Mouse (Mus musculus): ENCODE measurements around the gene Lingo2. TPM values are rescaled to one million over a fixed set of nuclear protein-coding genes. Genes with fewer than 3 reads are reported as not detected.
A peak's percentile ranks its signal among the peaks of the same experiment; 100 is the strongest.
"Not testable (repeated sequence)": the region's sequence is repeated elsewhere in the genome, so short reads cannot be mapped to it uniquely, and the experiment has no call there.

Gene Lingo2
- polyA plus RNA-seq, 1 experiment from 2014 or later = 0.61 TPM

- WGBS = 83% methylated on average over 4 of the region's 4 CpGs
- H3K27ac ChIP-seq (replicated peaks; ENCODE audit: low read depth, low read length) = no peak overlapping the region
- no peaks in the 10 kb centered on the region for H3K36me3 ChIP-seq (ENCODE audit: control insufficient read depth, insufficient read depth, low read length)
- H3K4me1 ChIP-seq (ENCODE audit: control insufficient read depth, insufficient read depth, low read length) = no peaks in the 10 kb centered on the region
- H3K27me3 ChIP-seq (ENCODE audit: control insufficient read depth, insufficient read depth, low read length) = no peaks in the 10 kb centered on the region
- H3K9me3 ChIP-seq (ENCODE audit: control insufficient read depth, low read length) = no peaks in the 10 kb centered on the region
- no peak overlapping the region for H3K4me2 ChIP-seq (ENCODE audit: low read depth, severe bottlenecking)
- no peak for DNase-seq (ENCODE audit: low spot score)
- no peak overlapping the region for H3K4me3 ChIP-seq (ENCODE audit: low read depth, low read length)
- no peak overlapping the region for H3K9ac ChIP-seq (ENCODE audit: low read length)
- ATAC-seq (ENCODE audit: insufficient number of reproducible peaks, low FRiP score, low TSS enrichment, low read depth) = no peak
These were observed 856.1 kb downstream of the Lingo2 start for GRCm38 (mm10) chr4:36095482-36095881.

- H3K4me2 ChIP-seq (ENCODE audit: low read depth, severe bottlenecking) = no peak overlapping the region
- DNase-seq (ENCODE audit: low spot score) = no peak
- no peak overlapping the region for H3K27ac ChIP-seq (replicated peaks; ENCODE audit: low read depth, low read length)
- no peaks in the 10 kb centered on the region for H3K9me3 ChIP-seq (ENCODE audit: control insufficient read depth, low read length)
- no peaks in the 10 kb centered on the region for H3K36me3 ChIP-seq (ENCODE audit: control insufficient read depth, insufficient read depth, low read length)
- 64% methylated on average over 3 of the region's 3 CpGs for WGBS
- no peak for ATAC-seq (ENCODE audit: insufficient number of reproducible peaks, low FRiP score, low TSS enrichment, low read depth)
- H3K4me1 ChIP-seq (ENCODE audit: control insufficient read depth, insufficient read depth, low read length) = no peaks in the 10 kb centered on the region
- H3K4me3 ChIP-seq (ENCODE audit: low read depth, low read length) = no peak overlapping the region
- H3K9ac ChIP-seq (ENCODE audit: low read length) = no peak overlapping the region
- H3K27me3 ChIP-seq (ENCODE audit: control insufficient read depth, insufficient read depth, low read length) = no peaks in the 10 kb centered on the region
These were observed 870.3 kb downstream of the Lingo2 start for GRCm38 (mm10) chr4:36081095-36081852.

GRCm38 (mm10) chr4:36078910-36079525, 872.5 kb downstream of the Lingo2 start:
- H3K9me3 ChIP-seq (ENCODE audit: control insufficient read depth, low read length) = no peaks in the 10 kb centered on the region
- no peaks in the 10 kb centered on the region for H3K4me1 ChIP-seq (ENCODE audit: control insufficient read depth, insufficient read depth, low read length)
- H3K36me3 ChIP-seq (ENCODE audit: control insufficient read depth, insufficient read depth, low read length) = no peaks in the 10 kb centered on the region
- H3K4me2 ChIP-seq (ENCODE audit: low read depth, severe bottlenecking) = no peak overlapping the region
- no peak overlapping the region for H3K4me3 ChIP-seq (ENCODE audit: low read depth, low read length)
- DNase-seq (ENCODE audit: low spot score) = no peak
- H3K27ac ChIP-seq (replicated peaks; ENCODE audit: low read depth, low read length) = no peak overlapping the region
- H3K9ac ChIP-seq (ENCODE audit: low read length) = no peak overlapping the region
- 88% methylated on average over 6 of the region's 6 CpGs for WGBS
- ATAC-seq (ENCODE audit: insufficient number of reproducible peaks, low FRiP score, low TSS enrichment, low read depth) = no peak
- no peaks in the 10 kb centered on the region for H3K27me3 ChIP-seq (ENCODE audit: control insufficient read depth, insufficient read depth, low read length)

- H3K9ac ChIP-seq (ENCODE audit: low read length); H3K36me3 ChIP-seq (ENCODE audit: control insufficient read depth, insufficient read depth, low read length); H3K9me3 ChIP-seq (ENCODE audit: control insufficient read depth, low read length); H3K4me2 ChIP-seq (ENCODE audit: low read depth, severe bottlenecking); ATAC-seq (ENCODE audit: insufficient number of reproducible peaks, low FRiP score, low TSS enrichment, low read depth); H3K4me1 ChIP-seq (ENCODE audit: control insufficient read depth, insufficient read depth, low read length); H3K27me3 ChIP-seq (ENCODE audit: control insufficient read depth, insufficient read depth, low read length); H3K27ac ChIP-seq (replicated peaks; ENCODE audit: low read depth, low read length); DNase-seq (ENCODE audit: low spot score); H3K4me3 ChIP-seq (ENCODE audit: low read depth, low read length): not testable (repeated sequence)
- 79% methylated on average over 1 of the region's 1 CpGs for WGBS
These were observed 886.8 kb downstream of the Lingo2 start for GRCm38 (mm10) chr4:36064701-36065100.

GRCm38 (mm10) chr4:36052791-36053376, 898.7 kb downstream of the Lingo2 start:
- DNase-seq (ENCODE audit: low spot score) (no peak), ATAC-seq (ENCODE audit: insufficient number of reproducible peaks, low FRiP score, low TSS enrichment, low read depth) (no peak)
- no peaks in the 10 kb centered on the region for H3K9me3 ChIP-seq (ENCODE audit: control insufficient read depth, low read length)
- WGBS = 63% methylated on average over 6 of the region's 6 CpGs
- no peak overlapping the region for H3K27ac ChIP-seq (replicated peaks; ENCODE audit: low read depth, low read length)
- H3K36me3 ChIP-seq (ENCODE audit: control insufficient read depth, insufficient read depth, low read length) = no peaks in the 10 kb centered on the region
- no peak overlapping the region for H3K4me3 ChIP-seq (ENCODE audit: low read depth, low read length)
- H3K4me2 ChIP-seq (ENCODE audit: low read depth, severe bottlenecking) = no peak overlapping the region
- no peaks in the 10 kb centered on the region for H3K4me1 ChIP-seq (ENCODE audit: control insufficient read depth, insufficient read depth, low read length)
- H3K9ac ChIP-seq (ENCODE audit: low read length) = no peak overlapping the region
- H3K27me3 ChIP-seq (ENCODE audit: control insufficient read depth, insufficient read depth, low read length) = no peaks in the 10 kb centered on the region

- Histone ChIP-seq H3K4me1 (ENCODE audit: control insufficient read depth, insufficient read depth, low read length) (no peaks in the 10 kb centered on the region), H3K36me3 (ENCODE audit: control insufficient read depth, insufficient read depth, low read length) (no peaks in the 10 kb centered on the region), H3K4me3 (ENCODE audit: low read depth, low read length) (no peak overlapping the region), H3K9ac (ENCODE audit: low read length) (no peak overlapping the region), H3K4me2 (ENCODE audit: low read depth, severe bottlenecking) (no peak overlapping the region), H3K27ac (replicated peaks; ENCODE audit: low read depth, low read length) (no peak overlapping the region), H3K9me3 (ENCODE audit: control insufficient read depth, low read length) (no peaks in the 10 kb centered on the region), H3K27me3 (ENCODE audit: control insufficient read depth, insufficient read depth, low read length) (no peaks in the 10 kb centered on the region)
- WGBS = 87% methylated on average over 3 of the region's 3 CpGs
- DNase-seq (ENCODE audit: low spot score) (no peak), ATAC-seq (ENCODE audit: insufficient number of reproducible peaks, low FRiP score, low TSS enrichment, low read depth) (no peak)
These were observed 911.2 kb downstream of the Lingo2 start for GRCm38 (mm10) chr4:36040361-36040760.

GRCm38 (mm10) chr4:36038742-36039141, 912.8 kb downstream of the Lingo2 start:
- Histone ChIP-seq H3K36me3 (ENCODE audit: control insufficient read depth, insufficient read depth, low read length) (no peaks in the 10 kb centered on the region), H3K4me2 (ENCODE audit: low read depth, severe bottlenecking) (no peak overlapping the region), H3K4me1 (ENCODE audit: control insufficient read depth, insufficient read depth, low read length) (no peaks in the 10 kb centered on the region), H3K27me3 (ENCODE audit: control insufficient read depth, insufficient read depth, low read length) (no peaks in the 10 kb centered on the region), H3K4me3 (ENCODE audit: low read depth, low read length) (no peak overlapping the region), H3K9me3 (ENCODE audit: control insufficient read depth, low read length) (no peaks in the 10 kb centered on the region), H3K27ac (replicated peaks; ENCODE audit: low read depth, low read length) (no peak overlapping the region), H3K9ac (ENCODE audit: low read length) (no peak overlapping the region)
- WGBS = 92% methylated on average over 2 of the region's 2 CpGs
- ATAC-seq (ENCODE audit: insufficient number of reproducible peaks, low FRiP score, low TSS enrichment, low read depth) = no peak
- no peak for DNase-seq (ENCODE audit: low spot score)

- H3K27ac ChIP-seq (replicated peaks; ENCODE audit: low read depth, low read length) = no peak overlapping the region
- ATAC-seq (ENCODE audit: insufficient number of reproducible peaks, low FRiP score, low TSS enrichment, low read depth) (no peak), DNase-seq (ENCODE audit: low spot score) (peak; percentile 24)
- no peaks in the 10 kb centered on the region for H3K36me3 ChIP-seq (ENCODE audit: control insufficient read depth, insufficient read depth, low read length)
- no peaks in the 10 kb centered on the region for H3K4me1 ChIP-seq (ENCODE audit: control insufficient read depth, insufficient read depth, low read length)
- no peak overlapping the region for H3K4me2 ChIP-seq (ENCODE audit: low read depth, severe bottlenecking)
- no peak overlapping the region for H3K9ac ChIP-seq (ENCODE audit: low read length)
- no peaks in the 10 kb centered on the region for H3K27me3 ChIP-seq (ENCODE audit: control insufficient read depth, insufficient read depth, low read length)
- WGBS = 49% methylated on average over 5 of the region's 5 CpGs
- H3K4me3 ChIP-seq (ENCODE audit: low read depth, low read length) = no peak overlapping the region
- H3K9me3 ChIP-seq (ENCODE audit: control insufficient read depth, low read length) = no peaks in the 10 kb centered on the region
These were observed 919.5 kb downstream of the Lingo2 start for GRCm38 (mm10) chr4:36032039-36032438.

Measured in limb, embryonic 11.5 days (tissue).